Mouse (Mus musculus) large intestine, adult 2 months (tissue): ENCODE measurements at regions not wholly inside any gene's neighbourhood (a gene's known extent, or its start where the extent isn't known, plus 50 kb on each side); places are given as distances from the start of the nearest gene placed in this dataset.

Experiments
- DNase-seq: peaks from one replicate; pipeline ENCODE4 v3.0.0-alpha.2; 2012; ENCODE audit warnings: low read depth, low spot score
- WGBS: fragments of 180-500 bp; shearing (Covaris S2); methylation state at CpG from one replicate; pipeline ENCODE4 v1.1.7; 2018; 5-methylcytosine and 5-hydroxymethylcytosine counted together

- no peak for DNase-seq
- 81% methylated on average over 10 of the region's 10 CpGs for whole genome bisulfite sequencing
Observed at GRCm38 (mm10) chr7:66493216-66493885, 66.0 kb upstream of the Aldh1a3 start.

- WGBS = 84% methylated on average over 12 of the region's 12 CpGs
- no peak for DNase-seq
Observed at GRCm38 (mm10) chr7:66492748-66493147, 65.4 kb upstream of the Aldh1a3 start.

- no peak for DNase-seq
- WGBS = 79% methylated on average over 2 of the region's 2 CpGs
Observed at GRCm38 (mm10) chr7:66491501-66491900, 64.2 kb upstream of the Aldh1a3 start.

DNA sequence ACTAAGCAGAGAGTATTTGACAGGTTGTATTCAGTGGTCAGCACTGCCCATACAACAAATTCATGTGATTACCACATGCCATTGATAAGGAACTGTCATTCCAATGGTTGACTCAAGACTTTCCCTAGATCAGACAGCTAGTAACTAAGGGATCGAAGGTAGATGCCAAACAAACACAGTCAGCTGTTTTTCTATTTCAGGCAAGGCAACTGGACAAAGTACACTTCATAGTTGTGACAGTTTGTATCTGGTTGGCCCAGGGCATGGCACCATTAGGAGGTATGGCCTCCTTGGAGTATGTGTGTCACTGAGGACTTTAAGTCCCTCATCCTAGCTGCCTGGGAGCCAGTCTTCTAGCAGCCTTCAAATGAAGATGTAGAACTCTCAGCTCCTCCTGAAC is 62.8 kb upstream of the Aldh1a3 start:
- 52% methylated on average over 1 of the region's 1 CpGs for WGBS

DNA sequence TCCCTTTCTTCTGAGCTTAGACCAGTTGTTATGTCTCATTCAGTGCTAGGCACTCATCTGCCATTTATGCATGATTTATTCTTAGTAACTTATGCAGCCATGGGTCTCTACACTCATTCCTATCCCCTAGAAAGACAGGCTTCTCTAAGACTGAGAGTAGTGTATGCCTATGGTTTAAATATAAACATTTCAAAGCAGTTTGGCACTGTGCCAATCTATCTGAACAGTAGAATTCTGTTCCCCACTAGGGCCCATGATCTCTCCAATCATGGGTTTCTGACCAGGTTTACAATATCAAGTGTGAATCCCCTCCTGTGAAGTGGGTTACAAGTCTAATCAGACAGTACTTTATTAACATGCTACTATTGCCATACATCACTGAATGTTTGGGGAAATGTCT is 60.4 kb upstream of the Aldh1a3 start:
- no peak for DNase-seq

More for the DNA sequence above, 62.8 kb upstream of the Aldh1a3 start:
- DNase-seq = no peak

DNA sequence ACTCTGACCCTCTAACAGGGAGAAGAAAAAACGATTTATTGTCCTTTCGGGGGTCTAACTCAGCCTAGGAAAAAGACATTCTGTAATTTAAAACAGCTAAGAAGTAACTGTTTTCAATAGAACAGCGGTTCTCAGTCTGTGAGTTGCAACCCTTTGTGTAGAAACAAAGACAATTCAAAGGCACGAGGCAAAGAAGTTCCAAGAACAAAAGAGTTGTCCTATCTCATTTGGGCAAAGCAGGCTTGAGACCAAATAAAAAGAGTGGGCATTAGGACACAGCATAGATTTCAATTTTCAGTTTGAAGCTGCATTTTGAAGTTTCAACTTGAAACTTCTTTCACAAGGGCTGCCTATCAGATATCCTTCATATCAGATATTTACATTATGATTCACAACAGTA is 53.1 kb upstream of the Aldh1a3 start:
- 72% methylated on average over 4 of the region's 4 CpGs for WGBS
- DNase-seq = no peak

- no peak for DNase-seq
- 94% methylated on average over 4 of the region's 4 CpGs for WGBS
Observed at GRCm38 (mm10) chr7:66479321-66479720, 52.0 kb upstream of the Aldh1a3 start.

- DNase-seq = no peak
- WGBS = 82% methylated on average over 7 of the region's 7 CpGs
Observed at GRCm38 (mm10) chr7:66478106-66478505, 50.8 kb upstream of the Aldh1a3 start.

GRCm38 (mm10) chr7:66477475-66477874 is 50.2 kb upstream of the Aldh1a3 start:
- DNase-seq = peak; percentile 42
- 18% methylated on average over 5 of the region's 5 CpGs for WGBS
